Mouse (Mus musculus) kidney, adult 9 months (tissue): ENCODE measurements around the gene Gtf2b.
A peak's percentile ranks its signal among the peaks of the same experiment; 100 is the strongest.

ENCODE experiments used
- DNase-seq: peaks from one replicate; pipeline ENCODE4 v3.0.0; 2022

Gtf2b gene

GRCm38 (mm10) chr3:142764995-142765777, at the start of gene Gtf2b:
Gtf2b (plus strand) TSS chr3:142765045.
- DNase-seq, result peak; percentile 92

GRCm38 (mm10) chr3:142725481-142725880, 39.4 kb upstream of the Gtf2b start:
- no peak for DNase-seq

GRCm38 (mm10) chr3:142725969-142726672, 38.7 kb upstream of the Gtf2b start:
- no peak for DNase-seq

GRCm38 (mm10) chr3:142734291-142734690, 30.6 kb upstream of the Gtf2b start:
- DNase-seq, result no peak

- DNase-seq, result no peak
These were observed 23.9 kb upstream of the Gtf2b start for GRCm38 (mm10) chr3:142740896-142741295.

GRCm38 (mm10) chr3:142743973-142744898, 20.6 kb upstream of the Gtf2b start:
- DNase-seq, result peak; percentile 56

GRCm38 (mm10) chr3:142745076-142745475, 19.8 kb upstream of the Gtf2b start:
- no peak for DNase-seq

- DNase-seq, result peak; percentile 49
These were observed 17.2 kb upstream of the Gtf2b start for GRCm38 (mm10) chr3:142747673-142748072.

- no peak for DNase-seq
These were observed 15.7 kb upstream of the Gtf2b start for GRCm38 (mm10) chr3:142749131-142749530.

- DNase-seq, result no peak
These were observed 9.5 kb upstream of the Gtf2b start for GRCm38 (mm10) chr3:142755132-142755867.

- DNase-seq, result no peak
These were observed 7.0 kb upstream of the Gtf2b start for GRCm38 (mm10) chr3:142757841-142758240.

- no peak for DNase-seq
These were observed 6.3 kb upstream of the Gtf2b start for GRCm38 (mm10) chr3:142758593-142758992.

- no peak for DNase-seq
These were observed 4.5 kb upstream of the Gtf2b start for GRCm38 (mm10) chr3:142760356-142760755.

- no peak for DNase-seq
These were observed 927 bp downstream of the Gtf2b start for GRCm38 (mm10) chr3:142765778-142766165.

- DNase-seq, result no peak
These were observed 3.7 kb downstream of the Gtf2b start for GRCm38 (mm10) chr3:142768498-142768897.

GRCm38 (mm10) chr3:142770518-142770917, 5.7 kb downstream of the Gtf2b start:
- DNase-seq, result no peak

- no peak for DNase-seq
These were observed 8.8 kb downstream of the Gtf2b start for GRCm38 (mm10) chr3:142773538-142774191.

GRCm38 (mm10) chr3:142777227-142777626, 12.4 kb downstream of the Gtf2b start:
- DNase-seq, result no peak

GRCm38 (mm10) chr3:142786423-142787072, 21.7 kb downstream of the Gtf2b start:
- DNase-seq, result no peak

GRCm38 (mm10) chr3:142795587-142795986, 30.7 kb downstream of the Gtf2b start:
- no peak for DNase-seq

GRCm38 (mm10) chr3:142811582-142811981, 46.7 kb downstream of the Gtf2b start:
- no peak for DNase-seq
